Mouse (Mus musculus): ENCODE results near the gene Trnt1. TPM values are rescaled to one million over a fixed set of nuclear protein-coding genes. Genes with fewer than 3 reads are reported as not detected.

The Trnt1 gene
- 54.9 and 63.2 TPM in 2 replicates for polyA plus RNA-seq (2016; fragmentation: Nextera tagmentation; extraction: Ambion mirVana)

GRCm38 (mm10) chr6:106768640-106769289 is at the start of gene Trnt1:
Gene Trnt1, plus strand, starts transcription at chr6:106769120.
- Histone ChIP-seq H3K27me3 (ENCODE audit: insufficient read depth, poor library complexity, severe bottlenecking) (no peaks in the 10 kb centered on the region), H3K9me3 (no peaks in the 10 kb centered on the region), H3K4me1 (replicated peaks) (peaks cover 11% of the 10 kb centered on the region), H3K4me3 (peak within 1 kb of the TSS; percentile 84), H3K27ac (peak within 1 kb of the TSS; percentile 85), H3K36me3 (peaks cover 26% of the 10 kb centered on the region)
- WGBS, result 8% methylated on average over 35 of the region's 35 CpGs
- DNase-seq (ENCODE audit: low spot score), result peak; percentile 96

GRCm38 (mm10) chr6:106725642-106726041 is 43.3 kb upstream of the Trnt1 start:
- H3K27me3 ChIP-seq (ENCODE audit: insufficient read depth, poor library complexity, severe bottlenecking), result no peaks in the 10 kb centered on the region
- H3K4me3 ChIP-seq, result no peak overlapping the region
- WGBS, result 89% methylated on average over 4 of the region's 4 CpGs
- no peaks in the 10 kb centered on the region for H3K36me3 ChIP-seq
- no peaks in the 10 kb centered on the region for H3K4me1 ChIP-seq (replicated peaks)
- no peak overlapping the region for H3K27ac ChIP-seq
- H3K9me3 ChIP-seq, result no peaks in the 10 kb centered on the region
- no peak for DNase-seq (ENCODE audit: low spot score)

GRCm38 (mm10) chr6:106726078-106726477 is 42.8 kb upstream of the Trnt1 start:
- Histone ChIP-seq H3K4me3 (no peak overlapping the region), H3K4me1 (replicated peaks) (no peaks in the 10 kb centered on the region), H3K27me3 (ENCODE audit: insufficient read depth, poor library complexity, severe bottlenecking) (no peaks in the 10 kb centered on the region), H3K36me3 (no peaks in the 10 kb centered on the region), H3K9me3 (no peaks in the 10 kb centered on the region), H3K27ac (no peak overlapping the region)
- no peak for DNase-seq (ENCODE audit: low spot score)
- WGBS, result 74% methylated on average over 6 of the region's 6 CpGs

GRCm38 (mm10) chr6:106727703-106728102 is 41.2 kb upstream of the Trnt1 start:
- 82% methylated on average over 1 of the region's 1 CpGs for WGBS
- Histone ChIP-seq H3K27me3 (ENCODE audit: insufficient read depth, poor library complexity, severe bottlenecking) (no peaks in the 10 kb centered on the region), H3K4me3 (no peak overlapping the region), H3K36me3 (no peaks in the 10 kb centered on the region), H3K27ac (no peak overlapping the region), H3K4me1 (replicated peaks) (no peaks in the 10 kb centered on the region), H3K9me3 (no peaks in the 10 kb centered on the region)
- no peak for DNase-seq (ENCODE audit: low spot score)

GRCm38 (mm10) chr6:106729682-106730314 is 39.1 kb upstream of the Trnt1 start:
- H3K4me3 ChIP-seq, result no peak overlapping the region
- no peaks in the 10 kb centered on the region for H3K4me1 ChIP-seq (replicated peaks)
- H3K27ac ChIP-seq, result no peak overlapping the region
- no peaks in the 10 kb centered on the region for H3K9me3 ChIP-seq
- H3K27me3 ChIP-seq (ENCODE audit: insufficient read depth, poor library complexity, severe bottlenecking), result no peaks in the 10 kb centered on the region
- DNase-seq (ENCODE audit: low spot score), result no peak
- H3K36me3 ChIP-seq, result no peaks in the 10 kb centered on the region
- WGBS, result 79% methylated on average over 4 of the region's 4 CpGs

- Histone ChIP-seq H3K36me3 (no peaks in the 10 kb centered on the region), H3K9me3 (no peaks in the 10 kb centered on the region), H3K27me3 (ENCODE audit: insufficient read depth, poor library complexity, severe bottlenecking) (no peaks in the 10 kb centered on the region), H3K4me1 (replicated peaks) (no peaks in the 10 kb centered on the region), H3K27ac (no peak overlapping the region), H3K4me3 (no peak overlapping the region)
- WGBS, result 87% methylated on average over 4 of the region's 4 CpGs
- no peak for DNase-seq (ENCODE audit: low spot score)
Observed at GRCm38 (mm10) chr6:106732563-106732962, 36.4 kb upstream of the Trnt1 start.

GRCm38 (mm10) chr6:106738229-106738628 is 30.7 kb upstream of the Trnt1 start:
- Histone ChIP-seq H3K36me3 (no peaks in the 10 kb centered on the region), H3K9me3 (no peaks in the 10 kb centered on the region), H3K4me1 (replicated peaks) (no peaks in the 10 kb centered on the region), H3K27me3 (ENCODE audit: insufficient read depth, poor library complexity, severe bottlenecking) (no peaks in the 10 kb centered on the region), H3K4me3 (no peak overlapping the region), H3K27ac (no peak overlapping the region)
- no peak for DNase-seq (ENCODE audit: low spot score)
- 84% methylated on average over 3 of the region's 3 CpGs for WGBS

- Histone ChIP-seq H3K4me1 (replicated peaks) (no peaks in the 10 kb centered on the region), H3K36me3 (no peaks in the 10 kb centered on the region), H3K27ac (no peak overlapping the region), H3K9me3 (no peaks in the 10 kb centered on the region), H3K4me3 (no peak overlapping the region), H3K27me3 (ENCODE audit: insufficient read depth, poor library complexity, severe bottlenecking) (no peaks in the 10 kb centered on the region)
- DNase-seq (ENCODE audit: low spot score), result no peak
- WGBS, result 97% methylated on average over 1 of the region's 1 CpGs
Observed at GRCm38 (mm10) chr6:106740244-106740825, 28.6 kb upstream of the Trnt1 start.

GRCm38 (mm10) chr6:106743556-106744233 is 25.2 kb upstream of the Trnt1 start:
- 79% methylated on average over 7 of the region's 7 CpGs for WGBS

GRCm38 (mm10) chr6:106745673-106746394 is 23.1 kb upstream of the Trnt1 start:
- 83% methylated on average over 7 of the region's 7 CpGs for WGBS
- no peaks in the 10 kb centered on the region for H3K4me1 ChIP-seq (replicated peaks)
- H3K27me3 ChIP-seq (ENCODE audit: insufficient read depth, poor library complexity, severe bottlenecking), result no peaks in the 10 kb centered on the region
- H3K27ac ChIP-seq, result no peak overlapping the region
- no peak for DNase-seq (ENCODE audit: low spot score)
- H3K9me3 ChIP-seq, result no peaks in the 10 kb centered on the region
- no peaks in the 10 kb centered on the region for H3K36me3 ChIP-seq
- no peak overlapping the region for H3K4me3 ChIP-seq

More at GRCm38 (mm10) chr6:106743556-106744233, 25.2 kb upstream of the Trnt1 start:
- DNase-seq (ENCODE audit: low spot score), result no peak
- H3K9me3 ChIP-seq, result no peaks in the 10 kb centered on the region
- H3K27ac ChIP-seq, result no peak overlapping the region
- no peaks in the 10 kb centered on the region for H3K36me3 ChIP-seq
- H3K27me3 ChIP-seq (ENCODE audit: insufficient read depth, poor library complexity, severe bottlenecking), result no peaks in the 10 kb centered on the region
- H3K4me3 ChIP-seq, result no peak overlapping the region
- H3K4me1 ChIP-seq (replicated peaks), result no peaks in the 10 kb centered on the region

- Histone ChIP-seq H3K9me3 (no peaks in the 10 kb centered on the region), H3K27ac (no peak overlapping the region), H3K27me3 (ENCODE audit: insufficient read depth, poor library complexity, severe bottlenecking) (no peaks in the 10 kb centered on the region), H3K4me1 (replicated peaks) (no peaks in the 10 kb centered on the region), H3K36me3 (no peaks in the 10 kb centered on the region), H3K4me3 (no peak overlapping the region)
- WGBS, result 92% methylated on average over 5 of the region's 5 CpGs
- no peak for DNase-seq (ENCODE audit: low spot score)
Observed at GRCm38 (mm10) chr6:106747251-106747650, 21.7 kb upstream of the Trnt1 start.

- 84% methylated on average over 3 of the region's 3 CpGs for WGBS
- Histone ChIP-seq H3K27me3 (ENCODE audit: insufficient read depth, poor library complexity, severe bottlenecking) (no peaks in the 10 kb centered on the region), H3K27ac (no peak overlapping the region), H3K36me3 (no peaks in the 10 kb centered on the region), H3K9me3 (no peaks in the 10 kb centered on the region), H3K4me3 (no peak overlapping the region), H3K4me1 (replicated peaks) (no peaks in the 10 kb centered on the region)
- DNase-seq (ENCODE audit: low spot score), result no peak
Observed at GRCm38 (mm10) chr6:106747804-106748203, 21.1 kb upstream of the Trnt1 start.

All from hindbrain, embryonic 10.5 days (tissue).